Mouse (Mus musculus) forebrain, embryonic 11.5 days (tissue): Measurements from ENCODE around the gene Shank3. TPM values are rescaled to one million over a fixed set of nuclear protein-coding genes. Genes with fewer than 3 reads are reported as not detected.

ENCODE experiments used
- ATAC-seq: fragments of 200-750 bp; cut with Nextera tagmentation; replicated peaks from 2 replicates; pipeline ENCODE4 v1.8.0; 2017; ENCODE audit warnings: moderate TSS enrichment; ENCODE audit not compliant: low FRiP score
- DNase-seq: peaks from one replicate; pipeline ENCODE4 v3.0.0-alpha.2; 2017; ENCODE audit warnings: low spot score
- H3K27ac ChIP-seq: fragments of 300-500 bp; sonication (generic); 2 replicates; pipeline ENCODE4 v1.5.1; 2014; ENCODE audit warnings: low read depth, low read length
- H3K27me3 ChIP-seq: fragments of 300-500 bp; sonication (generic); 2 replicates; pipeline ENCODE4 v1.6.1; 2014; ENCODE audit warnings: mild to moderate bottlenecking, low read length, mixed read lengths; ENCODE audit not compliant: control insufficient read depth, insufficient read depth
- H3K36me3 ChIP-seq: fragments of 300-500 bp; sonication (generic); 2 replicates; pipeline ENCODE4 v1.6.1; 2014; ENCODE audit warnings: mild to moderate bottlenecking, low read length, moderate library complexity, mixed read lengths; ENCODE audit not compliant: control insufficient read depth, insufficient read depth
- H3K4me1 ChIP-seq: fragments of 300-500 bp; sonication (generic); replicated peaks from 2 replicates; pipeline ENCODE4 v1.6.1; 2014; ENCODE audit warnings: low read length, mixed read lengths; ENCODE audit not compliant: control insufficient read depth, insufficient read depth
- H3K4me2 ChIP-seq: fragments of 300-500 bp; sonication (generic); 2 replicates; pipeline ENCODE4 v1.6.1; 2014; ENCODE audit warnings: low read depth, mild to moderate bottlenecking, low read length, moderate library complexity, mixed read lengths; ENCODE audit not compliant: severe bottlenecking
- H3K4me3 ChIP-seq: fragments of 300-500 bp; sonication (generic); 2 replicates; pipeline ENCODE4 v1.5.1; 2014; ENCODE audit warnings: low read depth, low read length
- H3K9ac ChIP-seq: fragments of 300-500 bp; sonication (generic); 2 replicates; pipeline ENCODE4 v1.6.1; 2014; ENCODE audit warnings: low read length
- H3K9me3 ChIP-seq: fragments of 300-500 bp; sonication (generic); 2 replicates; pipeline ENCODE4 v1.6.1; 2016; ENCODE audit warnings: low read length, mixed read lengths; ENCODE audit not compliant: control insufficient read depth
- WGBS: fragments of 180-500 bp; shearing (Covaris S2); extraction: QIAGEN DNeasy Blood & Tissue Kit; methylation state at CpG from one replicate; pipeline ENCODE4 v1.1.7; 2014; 5-methylcytosine and 5-hydroxymethylcytosine counted together
- polyA plus RNA-seq: library from polyadenylated mRNA; unstranded; fragments of >200 nt; fragmentation: Nextera tagmentation; extraction: Ambion mirVana; gene quantifications from 2 replicates; pipeline ENCODE4 v1.2.1, GENCODE M21; 2014

Shank3 gene
- polyA plus RNA-seq, 1 experiment from 2014 or later: 4.9 TPM

DNA sequence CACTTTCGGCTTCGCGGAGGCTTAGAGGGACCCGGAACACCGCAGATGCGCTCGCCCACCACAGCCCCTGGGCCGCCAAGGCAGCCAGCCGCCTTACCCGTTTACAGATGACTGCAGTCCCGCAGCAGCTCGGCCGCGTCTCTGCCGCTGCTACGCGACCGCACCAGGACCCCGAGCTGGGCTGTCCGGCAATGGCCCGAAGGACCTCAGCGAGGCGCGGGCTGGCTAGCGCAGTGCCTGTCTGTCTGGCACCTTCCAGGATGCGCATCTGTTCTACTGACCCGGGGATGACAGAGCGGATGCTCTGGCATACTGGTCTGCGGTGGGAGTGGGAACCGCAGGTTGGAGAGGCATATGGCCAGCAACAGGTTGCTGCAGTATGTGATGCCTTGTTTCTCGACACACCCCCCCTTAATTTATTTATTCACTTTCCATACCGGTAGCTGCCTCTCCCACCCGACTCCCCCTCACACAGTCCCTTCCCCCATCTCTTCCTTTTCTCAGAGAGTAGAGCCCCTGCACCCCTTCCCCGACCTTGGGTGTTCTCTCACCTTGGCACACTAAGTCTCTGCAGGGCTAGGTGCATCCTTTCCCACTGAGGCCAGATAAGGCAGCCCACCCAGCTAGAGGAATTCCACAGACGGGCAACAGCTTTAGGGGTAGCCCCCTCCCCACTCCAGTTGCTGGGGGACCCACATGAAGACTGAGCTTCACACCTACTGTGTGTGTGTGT, 92.5 kb downstream of the Shank3 start, which contains the start of gene Rabl2:
Gene Rabl2 (minus strand): TSS at position 201 of the 733 bp plus-strand sequence.
- WGBS: under 1% methylated on average over 35 of the region's 35 CpGs
- H3K27ac ChIP-seq: peak within 1 kb of the TSS; percentile 62
- peak; percentile 96 for ATAC-seq

DNA sequence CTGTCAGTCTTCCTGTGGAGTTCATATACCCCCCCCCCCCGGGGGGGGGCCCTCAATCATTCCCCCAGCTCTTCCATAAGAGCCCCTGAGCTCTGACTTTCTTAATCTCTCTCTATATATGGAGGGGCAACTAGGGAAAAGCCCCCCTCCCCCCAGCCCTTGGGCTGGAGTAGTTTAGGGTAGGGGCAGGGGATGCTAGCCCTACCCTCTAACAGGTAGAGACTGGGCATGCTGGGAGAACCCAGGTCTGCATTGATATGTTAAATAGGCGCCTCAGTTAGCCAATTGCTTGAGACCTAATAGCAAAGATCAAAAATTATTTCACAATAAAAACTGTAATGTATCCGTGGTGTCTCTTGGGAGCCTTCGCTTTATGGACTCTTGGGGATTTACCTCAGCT, 93.1 kb downstream of the Shank3 start:
- H3K9ac ChIP-seq: no peak overlapping the region
- H3K36me3 ChIP-seq: no peaks in the 10 kb centered on the region
- DNase-seq (no peak), ATAC-seq (peak; percentile 36)
- H3K4me1 ChIP-seq: no peaks in the 10 kb centered on the region
- WGBS: 45% methylated on average over 4 of the region's 4 CpGs
- H3K4me3 ChIP-seq: peak overlapping the region; percentile 76; the same call in 1 of the 2 replicates
- no peaks in the 10 kb centered on the region for H3K9me3 ChIP-seq
- H3K4me2 ChIP-seq: peak overlapping the region; percentile 70
- H3K27me3 ChIP-seq: no peaks in the 10 kb centered on the region
- no peak overlapping the region for H3K27ac ChIP-seq

More for the DNA sequence above, 92.5 kb downstream of the Shank3 start, which contains the start of gene Rabl2:
- H3K9ac ChIP-seq: peak within 1 kb of the TSS; percentile 71
- peak within 1 kb of the TSS; percentile 76 for H3K4me3 ChIP-seq
- no peaks in the 10 kb centered on the region for H3K27me3 ChIP-seq
- DNase-seq: peak; percentile 96
- no peaks in the 10 kb centered on the region for H3K36me3 ChIP-seq
- H3K9me3 ChIP-seq: no peaks in the 10 kb centered on the region
- H3K4me2 ChIP-seq: peak within 1 kb of the TSS; percentile 70
- H3K4me1 ChIP-seq: no peaks in the 10 kb centered on the region

DNA sequence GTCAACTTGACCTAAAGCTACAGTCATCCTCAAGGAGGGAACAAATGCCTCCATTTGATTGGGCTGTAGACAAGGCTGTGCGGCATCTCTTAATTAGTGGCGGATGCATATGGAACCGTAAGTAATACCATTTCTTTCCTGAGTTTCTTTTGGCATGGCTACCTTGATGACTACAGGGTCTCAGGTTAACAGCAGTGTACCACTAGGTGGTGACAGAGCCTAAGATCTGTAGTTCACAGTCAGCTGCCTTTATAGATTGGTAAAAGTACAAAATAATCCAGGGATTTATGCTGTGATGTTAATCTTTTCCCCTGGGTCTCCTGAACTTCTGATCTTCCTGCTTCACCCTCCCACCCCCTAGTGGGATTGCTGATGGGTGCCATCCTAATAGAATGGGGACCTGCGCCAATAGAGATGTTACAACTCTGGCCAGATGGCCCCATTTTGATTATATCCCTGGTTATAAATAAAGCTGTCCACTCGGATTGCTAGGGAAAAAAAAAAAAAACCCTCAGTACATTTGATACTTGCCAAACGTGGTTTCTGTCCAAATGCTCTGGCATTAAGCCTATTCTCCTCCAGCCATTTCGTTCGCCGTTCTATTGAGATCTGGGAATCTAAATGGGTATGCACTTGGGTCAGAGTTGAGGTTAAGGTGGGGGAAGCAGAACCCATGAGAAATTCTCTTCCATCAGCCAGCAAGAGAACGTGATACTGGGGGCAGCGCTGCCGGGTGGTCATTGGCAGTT, 106.6 kb downstream of the Shank3 start:
- DNase-seq (peak; percentile 18), ATAC-seq (no peak)
- H3K27ac ChIP-seq: no peak overlapping the region
- no peak overlapping the region for H3K9ac ChIP-seq
- no peaks in the 10 kb centered on the region for H3K36me3 ChIP-seq
- H3K4me1 ChIP-seq: no peaks in the 10 kb centered on the region
- 86% methylated on average over 12 of the region's 12 CpGs for WGBS
- H3K4me3 ChIP-seq: no peak overlapping the region
- H3K27me3 ChIP-seq: no peaks in the 10 kb centered on the region
- H3K9me3 ChIP-seq: no peaks in the 10 kb centered on the region
- no peak overlapping the region for H3K4me2 ChIP-seq

DNA sequence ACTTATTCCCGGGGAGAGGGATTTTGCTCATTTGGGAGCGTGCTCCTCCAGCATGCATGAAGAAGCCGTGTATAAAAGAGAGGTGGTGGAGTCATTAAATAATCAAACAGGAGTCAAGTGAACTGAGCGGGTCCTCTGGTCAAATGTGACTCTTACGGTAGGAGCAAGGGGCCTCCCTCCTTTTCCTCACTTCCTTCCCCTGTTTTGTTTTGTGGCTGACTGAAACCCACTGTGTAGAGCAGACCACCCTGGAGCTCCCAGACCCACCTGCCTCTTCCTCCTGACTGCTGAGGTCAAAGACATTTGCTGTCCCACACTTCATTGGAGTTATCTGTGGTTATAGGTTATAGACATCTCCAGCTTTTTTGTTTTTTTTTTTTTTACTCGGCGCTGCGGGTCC, 108.1 kb downstream of the Shank3 start:
- Histone ChIP-seq H3K4me3 (no peak overlapping the region), H3K27me3 (no peaks in the 10 kb centered on the region), H3K36me3 (no peaks in the 10 kb centered on the region), H3K9me3 (no peaks in the 10 kb centered on the region), H3K9ac (no peak overlapping the region), H3K27ac (no peak overlapping the region), H3K4me1 (no peaks in the 10 kb centered on the region), H3K4me2 (no peak overlapping the region)
- DNase-seq (peak; percentile 11), ATAC-seq (no peak)
- WGBS: 86% methylated on average over 8 of the region's 8 CpGs

DNA sequence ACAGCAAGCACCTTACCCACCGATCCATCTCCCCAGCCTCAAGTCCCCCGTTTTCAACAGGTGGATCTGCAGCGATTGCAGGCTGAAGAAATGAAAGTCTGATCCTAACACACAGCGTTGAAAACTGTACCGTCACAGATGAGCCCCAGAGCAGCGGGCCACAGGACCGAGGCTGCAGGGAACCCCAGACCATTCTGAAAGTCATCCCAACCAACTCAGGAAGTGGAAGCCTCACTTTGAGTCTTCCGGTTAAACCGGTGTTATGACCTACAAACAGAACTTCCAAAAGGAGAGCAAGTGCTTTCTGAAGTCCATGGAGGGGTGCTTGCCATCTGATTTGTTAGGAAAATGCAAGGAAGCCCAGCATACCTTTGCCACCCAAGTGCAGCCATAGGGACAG, 108.5 kb downstream of the Shank3 start:
- H3K4me1 ChIP-seq: no peaks in the 10 kb centered on the region
- no peak for ATAC-seq
- H3K9ac ChIP-seq: no peak overlapping the region
- peak; percentile 18 for DNase-seq
- H3K27ac ChIP-seq: no peak overlapping the region
- H3K4me2 ChIP-seq: no peak overlapping the region
- H3K36me3 ChIP-seq: no peaks in the 10 kb centered on the region
- no peaks in the 10 kb centered on the region for H3K9me3 ChIP-seq
- H3K4me3 ChIP-seq: no peak overlapping the region
- 91% methylated on average over 9 of the region's 9 CpGs for WGBS
- no peaks in the 10 kb centered on the region for H3K27me3 ChIP-seq

Other genes starting within 250 kb of the Shank3 start
- gene Sbf1, start 184.3 kb upstream of the Shank3 start, polyA plus RNA-seq: 76.5 and 87.8 TPM in 2 replicates
- gene Adm2, start 176.9 kb upstream of the Shank3 start, polyA plus RNA-seq: 0.15 TPM in 1 of 2 replicates, not detected in the other
- gene Miox, start 165.2 kb upstream of the Shank3 start, polyA plus RNA-seq: not detected in 2 replicates
- 43.7 and 47.3 TPM in 2 replicates for gene Lmf2, start 144.0 kb upstream of the Shank3 start, polyA plus RNA-seq
- gene Ncaph2, start 143.9 kb upstream of the Shank3 start, polyA plus RNA-seq: 191 and 203 TPM in 2 replicates
- gene Sco2, start 125.8 kb upstream of the Shank3 start, polyA plus RNA-seq: 5.1 and 5.7 TPM in 2 replicates
- gene Tymp, start 122.6 kb upstream of the Shank3 start, polyA plus RNA-seq: 0.80 and 1.3 TPM in 2 replicates
- gene Odf3b, start 120.3 kb upstream of the Shank3 start, polyA plus RNA-seq: 0.37 and 1.2 TPM in 2 replicates
- not detected in 2 replicates for gene Klhdc7b, start 114.7 kb upstream of the Shank3 start, polyA plus RNA-seq
- not detected in 2 replicates for gene Syce3, start 89.1 kb upstream of the Shank3 start, polyA plus RNA-seq
- 0.84 TPM in 1 of 2 replicates, not detected in the other for gene Cpt1b, start 73.8 kb upstream of the Shank3 start, polyA plus RNA-seq
- gene C730034F03Rik, start 70.0 kb upstream of the Shank3 start, polyA plus RNA-seq: 3.5 and 6.0 TPM in 2 replicates
- 0.40 TPM in 1 of 2 replicates, not detected in the other for gene Gm44502, start 69.9 kb upstream of the Shank3 start, polyA plus RNA-seq
- gene Chkb, start 69.7 kb upstream of the Shank3 start, polyA plus RNA-seq: 54.5 and 56.0 TPM in 2 replicates
- 26.0 and 27.4 TPM in 2 replicates for gene Mapk8ip2, start 45.7 kb upstream of the Shank3 start, polyA plus RNA-seq
- gene Arsa, start 22.2 kb upstream of the Shank3 start, polyA plus RNA-seq: 9.9 and 10.6 TPM in 2 replicates
- 0.65 and 0.84 TPM in 2 replicates for gene Acr, start 68.7 kb downstream of the Shank3 start, polyA plus RNA-seq
- 76.4 and 76.7 TPM in 2 replicates for gene Rabl2, start 92.3 kb downstream of the Shank3 start, polyA plus RNA-seq